Mouse (Mus musculus) E14TG2a.4 (cell line): ENCODE data around the gene Clec2l.

Experiments
- CTCF ChIP-seq: conservative IDR thresholded peaks from 2 replicates; pipeline ENCODE4 v1.5.1; 2014; ENCODE audit warnings: low read length
- NANOG ChIP-seq: IDR thresholded peaks from 2 replicates; pipeline ENCODE4 v1.6.1; 2014; ENCODE audit warnings: borderline replicate concordance, low read length, mixed read lengths

- no peak for TF ChIP-seq CTCF
- no peak for TF ChIP-seq NANOG
Observed at GRCm38 (mm10) chr6:38677629-38678028, 14.8 kb downstream of the Clec2l start.
